In the genomic region with DNA sequence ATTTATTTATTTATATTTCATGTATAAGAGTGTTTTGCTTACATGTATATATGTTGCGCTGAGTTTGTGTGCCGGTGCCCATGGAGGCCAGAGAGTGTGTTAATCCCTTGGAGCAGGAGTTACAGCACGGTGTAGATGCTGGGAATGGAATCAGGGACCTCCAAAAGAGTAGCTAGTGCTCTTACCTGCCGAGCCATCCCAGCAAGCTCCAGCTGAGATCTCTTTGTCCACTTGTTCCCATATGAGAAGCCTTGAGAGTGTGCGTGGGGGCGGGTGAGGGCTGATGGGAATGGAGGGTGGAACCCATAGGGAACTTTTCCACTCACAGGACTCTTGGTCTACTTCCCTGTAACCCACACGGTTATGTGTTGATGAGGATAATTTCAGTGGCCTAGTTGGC, we compare ENCODE assay signal across 22 mouse cellular contexts. TPM values are rescaled to one million over a fixed set of nuclear protein-coding genes. Genes with fewer than 3 reads are reported as not detected.
DNase-seq lines count a peak whose midpoint lies in the region; ATAC-seq and TF ChIP-seq lines count a peak whose summit lies in the region.
"Had no signal": no experiment of that assay in that cellular context is flagged by ENCODE, and none has a peak within 500 bp of the region (broad histone marks: within the 10 kb centered on the region; RNA-seq: fewer than 3 reads in every experiment).

No protein-coding gene starts in this region.

- H3K4me1 ChIP-seq in embryonic facial prominence, embryonic 12.5 days, result peaks cover 11% of the 10 kb centered on the region; the same call in 1 of the 2 replicates
- H3K4me1 ChIP-seq in embryonic facial prominence, embryonic 10.5 days, result peaks cover 14% of the 10 kb centered on the region
- peaks cover 10% of the 10 kb centered on the region; the same call in 1 of the 2 replicates for H3K4me1 ChIP-seq in spleen, adult 2 months (ENCODE audit: control insufficient read depth, insufficient read depth, insufficient read length)
- peaks cover 11% of the 10 kb centered on the region for H3K4me1 ChIP-seq in intestine, embryonic 16.5 days (ENCODE audit: control insufficient read depth, insufficient read depth, low read length)
- no peaks in the 10 kb centered on the region; the same call in 1 of the 2 replicates for H3K4me1 ChIP-seq in stomach, postnatal 0 days (replicated peaks; ENCODE audit: control insufficient read depth, insufficient read depth)

- H3K36me3 ChIP-seq in embryonic facial prominence, embryonic 12.5 days, result no peaks in the 10 kb centered on the region
- no peaks in the 10 kb centered on the region for H3K36me3 ChIP-seq in embryonic facial prominence, embryonic 10.5 days (replicated peaks)
- no peaks in the 10 kb centered on the region for H3K36me3 ChIP-seq in spleen, adult 2 months (ENCODE audit: control insufficient read depth, insufficient read depth, low read length)
- H3K36me3 ChIP-seq in intestine, embryonic 16.5 days (ENCODE audit: control insufficient read depth, insufficient read depth, low read length), result no peaks in the 10 kb centered on the region
- no peaks in the 10 kb centered on the region for H3K36me3 ChIP-seq in stomach, postnatal 0 days (ENCODE audit: control insufficient read depth, insufficient read depth, low read length)
- H3K36me3 ChIP-seq: embryonic facial prominence, embryonic 15.5 days; forebrain, embryonic 10.5 days; heart, embryonic 10.5 days; hindbrain, embryonic 13.5 days had no signal

- no peak for TF ChIP-seq CTCF in spleen, adult 2 months (IDR thresholded peaks at IDR 0.05; ENCODE audit: extremely low read depth, insufficient read depth, insufficient read length, insufficient replicate concordance)
- TF ChIP-seq CTCF in stomach, postnatal 0 days (IDR thresholded peaks at IDR 0.05; ENCODE audit: low read depth), result no peak

- no peak for TF ChIP-seq POLR2A in spleen, adult 2 months (IDR thresholded peaks at IDR 0.05; ENCODE audit: low read depth, low read length)

- WGBS in embryonic facial prominence, embryonic 12.5 days, result 77% methylated on average over 7 of the region's 7 CpGs
- WGBS in embryonic facial prominence, embryonic 10.5 days, result 77% methylated on average over 7 of the region's 7 CpGs
- 86% methylated on average over 7 of the region's 7 CpGs for WGBS in spleen, adult 2 months
- WGBS in intestine, embryonic 16.5 days, result 81% methylated on average over 7 of the region's 7 CpGs
- 81% methylated on average over 7 of the region's 7 CpGs for WGBS in stomach, postnatal 0 days

- no peak for DNase-seq in embryonic facial prominence, embryonic 10.5 days (ENCODE audit: low spot score)
- no peak for DNase-seq in spleen, adult 2 months (ENCODE audit: low read depth in 1 of 2, low spot score in 2 of 2)
- DNase-seq in spleen, postnatal 36 days (ENCODE audit: low spot score in 2 of 2), result no peak
- DNase-seq in stomach, postnatal 0 days (ENCODE audit: low spot score), result no peak
- no peak for DNase-seq in adrenal gland, adult (ENCODE audit: inconsistent age in 2 of 2, low spot score in 1 of 2)
- DNase-seq: adrenal gland, adult 2 months; adrenal gland, postnatal 25 days; cerebellum, adult 18-20 months; cerebellum, adult 9-11 months; cerebellum, postnatal 36 days; gastrocnemius, postnatal 36 days; heart, adult 18-20 months; heart, postnatal 10 days had no signal

- H3K4me3 ChIP-seq in embryonic facial prominence, embryonic 12.5 days, result no peak overlapping the region
- H3K4me3 ChIP-seq in embryonic facial prominence, embryonic 10.5 days, result no peak overlapping the region
- no peak overlapping the region for H3K4me3 ChIP-seq in spleen, adult 2 months (ENCODE audit: extremely low read depth, insufficient read depth, insufficient read length)
- H3K4me3 ChIP-seq in intestine, embryonic 16.5 days (ENCODE audit: low read length), result no peak overlapping the region
- no peak overlapping the region for H3K4me3 ChIP-seq in stomach, postnatal 0 days (ENCODE audit: low read depth, low read length)
- H3K4me3 ChIP-seq: embryonic facial prominence, embryonic 15.5 days; erythroblast, embryonic 14.5 days; forebrain, embryonic 10.5 days; heart, embryonic 10.5 days; hindbrain, embryonic 13.5 days had no signal

- no peaks in the 10 kb centered on the region for H3K27me3 ChIP-seq in embryonic facial prominence, embryonic 12.5 days
- H3K27me3 ChIP-seq in embryonic facial prominence, embryonic 10.5 days (replicated peaks; ENCODE audit: low read depth, poor library complexity, severe bottlenecking), result no peaks in the 10 kb centered on the region
- H3K27me3 ChIP-seq in spleen, adult 2 months (ENCODE audit: control insufficient read depth, insufficient read depth, low read length), result no peaks in the 10 kb centered on the region
- no peaks in the 10 kb centered on the region for H3K27me3 ChIP-seq in intestine, embryonic 16.5 days (replicated peaks; ENCODE audit: control insufficient read depth, insufficient read depth, low read length)
- no peaks in the 10 kb centered on the region for H3K27me3 ChIP-seq in stomach, postnatal 0 days (ENCODE audit: control insufficient read depth, insufficient read depth, low read length)
- H3K27me3 ChIP-seq: embryonic facial prominence, embryonic 15.5 days; hindbrain, embryonic 13.5 days; Patski had no signal

- H3K27ac ChIP-seq in embryonic facial prominence, embryonic 12.5 days, result no peak overlapping the region
- H3K27ac ChIP-seq in embryonic facial prominence, embryonic 10.5 days (replicated peaks), result no peak overlapping the region
- peak overlapping the region; percentile 76 for H3K27ac ChIP-seq in spleen, adult 2 months (ENCODE audit: insufficient read depth, low read length)
- H3K27ac ChIP-seq in intestine, embryonic 16.5 days (ENCODE audit: low read length), result peak overlapping the region; percentile 54
- H3K27ac ChIP-seq in stomach, postnatal 0 days (replicated peaks), result 0 out of 2 replicates have a peak overlapping the region, but pooled peaks have one; percentile 20
- H3K27ac ChIP-seq: embryonic facial prominence, embryonic 15.5 days; forebrain, embryonic 10.5 days; heart, embryonic 10.5 days; hindbrain, embryonic 13.5 days had no signal

- no peak for ATAC-seq in embryonic facial prominence, embryonic 12.5 days (ENCODE audit: insufficient number of reproducible peaks, insufficient read depth, low FRiP score, low TSS enrichment)
- no peak for ATAC-seq in intestine, embryonic 16.5 days
- ATAC-seq in stomach, postnatal 0 days (ENCODE audit: low FRiP score, low TSS enrichment), result no peak
- ATAC-seq: forebrain, embryonic 14.5 days; Patski had no signal

- peak overlapping the region; percentile 31; the same call in 1 of the 2 replicates for H3K9ac ChIP-seq in embryonic facial prominence, embryonic 12.5 days
- no peak overlapping the region for H3K9ac ChIP-seq in intestine, embryonic 16.5 days (ENCODE audit: low read depth, low read length)
- no peak overlapping the region for H3K9ac ChIP-seq in stomach, postnatal 0 days (ENCODE audit: low read length)
- H3K9ac ChIP-seq: embryonic facial prominence, embryonic 15.5 days; hindbrain, embryonic 13.5 days had no signal

- no peaks in the 10 kb centered on the region for H3K9me3 ChIP-seq in embryonic facial prominence, embryonic 12.5 days
- H3K9me3 ChIP-seq in embryonic facial prominence, embryonic 10.5 days, result no peaks in the 10 kb centered on the region
- no peaks in the 10 kb centered on the region for H3K9me3 ChIP-seq in intestine, embryonic 16.5 days (ENCODE audit: control insufficient read depth, low read length)
- no peaks in the 10 kb centered on the region for H3K9me3 ChIP-seq in stomach, postnatal 0 days (ENCODE audit: control insufficient read depth, low read length)
- H3K9me3 ChIP-seq: embryonic facial prominence, embryonic 15.5 days; forebrain, embryonic 10.5 days; heart, embryonic 10.5 days; hindbrain, embryonic 13.5 days had no signal

- TF ChIP-seq EP300 in stomach, postnatal 0 days (optimal IDR thresholded peaks at IDR 0.05), result no peak

- H3K4me2 ChIP-seq in embryonic facial prominence, embryonic 12.5 days (replicated peaks), result no peak overlapping the region
- no peak overlapping the region for H3K4me2 ChIP-seq in intestine, embryonic 16.5 days (ENCODE audit: low read depth, low read length)
- H3K4me2 ChIP-seq in stomach, postnatal 0 days (replicated peaks; ENCODE audit: low read depth), result no peak overlapping the region
- H3K4me2 ChIP-seq: embryonic facial prominence, embryonic 15.5 days; hindbrain, embryonic 13.5 days had no signal

RNA-seq across cellular contexts. Expression of a gene that starts 21.6 kb away (rescaled TPM):
- 76.0 and 84.3 TPM in 2 replicates for polyA plus RNA-seq in embryonic facial prominence, embryonic 12.5 days (2016; fragmentation: Nextera tagmentation; extraction: Ambion mirVana)
- 103 and 106 TPM in 2 replicates for polyA plus RNA-seq in embryonic facial prominence, embryonic 10.5 days (2016; fragmentation: Nextera tagmentation; extraction: Ambion mirVana)
- polyA plus RNA-seq in spleen, adult 2 months (2012; rRNA removed), result 15.2 and 15.9 TPM in 2 replicates
- polyA plus RNA-seq in intestine, embryonic 16.5 days (2015; fragmentation: Nextera tagmentation; extraction: Ambion mirVana), result 75.5 and 79.1 TPM in 2 replicates
- polyA plus RNA-seq in stomach, postnatal 0 days (2015; fragmentation: Nextera tagmentation; extraction: Ambion mirVana), result 42.2 and 49.2 TPM in 2 replicates

Comparison
In these comparisons a context has a peak if more than half of its experiments do, and no peak if none do; other contexts are left out.
1. H3K27ac ChIP-seq: peak in spleen, adult 2 months (single experiment), intestine, embryonic 16.5 days (single experiment) and stomach, postnatal 0 days (single experiment); none in embryonic facial prominence, embryonic 12.5 days (single experiment) and embryonic facial prominence, embryonic 10.5 days (single experiment).